Mouse (Mus musculus) hindbrain, embryonic 11.5 days (tissue): ENCODE data around the gene Crabp2. TPM values are rescaled to one million over a fixed set of nuclear protein-coding genes. Genes with fewer than 3 reads are reported as not detected.
A peak's percentile ranks its signal among the peaks of the same experiment; 100 is the strongest.

Experiments
- ATAC-seq: fragments of 200-750 bp; cut with Nextera tagmentation; 2 replicates; pipeline ENCODE4 v1.8.0; 2017; ENCODE audit warnings: mild to moderate bottlenecking, moderate TSS enrichment, moderate library complexity; ENCODE audit not compliant: low FRiP score
- DNase-seq: peaks from one replicate; pipeline ENCODE4 v3.0.0-alpha.2; 2015; ENCODE audit warnings: low spot score
- H3K27ac ChIP-seq: fragments of 300-500 bp; sonication (generic); 2 replicates; pipeline ENCODE4 v1.5.1; 2014; ENCODE audit warnings: mild to moderate bottlenecking, low read depth, low read length
- H3K27me3 ChIP-seq: fragments of 300-500 bp; sonication (generic); 2 replicates; pipeline ENCODE4 v1.6.1; 2014; ENCODE audit warnings: mild to moderate bottlenecking, low read length, moderate library complexity, mixed read lengths; ENCODE audit not compliant: control insufficient read depth, insufficient read depth
- H3K36me3 ChIP-seq: fragments of 300-500 bp; sonication (generic); 2 replicates; pipeline ENCODE4 v1.6.1; 2014; ENCODE audit warnings: mild to moderate bottlenecking, low read length, moderate library complexity, mixed read lengths; ENCODE audit not compliant: control insufficient read depth, insufficient read depth
- H3K4me1 ChIP-seq: fragments of 300-500 bp; sonication (generic); replicated peaks from 2 replicates; pipeline ENCODE4 v1.6.1; 2014; ENCODE audit warnings: low read length, mixed read lengths; ENCODE audit not compliant: control insufficient read depth, insufficient read depth
- H3K4me2 ChIP-seq: fragments of 300-500 bp; sonication (generic); replicated peaks from 2 replicates; pipeline ENCODE4 v1.6.1; 2014; ENCODE audit warnings: mild to moderate bottlenecking, low read depth, low read length
- H3K4me3 ChIP-seq: fragments of 300-500 bp; sonication (generic); 2 replicates; pipeline ENCODE4 v1.5.1; 2014; ENCODE audit warnings: low read depth, low read length
- H3K9ac ChIP-seq: fragments of 300-500 bp; sonication (generic); 2 replicates; pipeline ENCODE4 v1.6.1; 2014; ENCODE audit warnings: low read depth, low read length
- H3K9me3 ChIP-seq: fragments of 300-500 bp; sonication (generic); 2 replicates; pipeline ENCODE4 v1.6.1; 2016; ENCODE audit warnings: low read length; ENCODE audit not compliant: control insufficient read depth
- WGBS: fragments of 180-500 bp; shearing (Covaris S2); extraction: QIAGEN DNeasy Blood & Tissue Kit; methylation state at CpG from one replicate; pipeline ENCODE4 v1.1.7; 2014; 5-methylcytosine and 5-hydroxymethylcytosine counted together
- polyA plus RNA-seq: library from polyadenylated mRNA; unstranded; fragments of >200 nt; fragmentation: Nextera tagmentation; extraction: Ambion mirVana; gene quantifications from 2 replicates; pipeline ENCODE4 v1.2.1, GENCODE M21; 2014

Gene Crabp2
- polyA plus RNA-seq, 1 experiment from 2014 or later, result 794 TPM

DNA sequence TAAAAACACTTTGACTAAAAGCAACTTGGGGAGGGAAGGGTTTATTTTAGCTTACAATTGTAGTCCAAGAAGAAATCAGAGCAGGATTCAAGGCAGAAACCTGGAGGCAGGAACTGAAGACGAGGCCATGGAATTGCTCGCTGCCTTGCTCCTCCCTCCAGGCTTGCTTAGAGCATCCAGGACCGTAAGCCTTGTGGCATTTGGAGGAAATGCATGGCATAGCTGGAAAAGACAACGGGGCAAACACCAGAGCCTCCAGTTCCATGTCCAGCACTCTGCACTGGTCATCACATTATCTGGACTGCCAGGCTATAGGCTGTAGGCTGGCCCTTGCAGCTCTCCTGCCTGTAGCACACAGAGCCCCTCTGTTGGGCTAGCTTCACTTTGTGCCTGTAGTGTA lies 14.0 kb upstream of the Crabp2 start:
- Histone ChIP-seq H3K4me2 (no peak overlapping the region), H3K27me3 (no peaks in the 10 kb centered on the region), H3K9ac (no peak overlapping the region), H3K9me3 (no peaks in the 10 kb centered on the region), H3K4me1 (peaks cover 3% of the 10 kb centered on the region; the same call in 1 of the 2 replicates), H3K27ac (no peak overlapping the region), H3K36me3 (peaks cover 19% of the 10 kb centered on the region), H3K4me3 (no peak overlapping the region)
- ATAC-seq (no peak), DNase-seq (no peak)
- WGBS, result 71% methylated on average over 4 of the region's 4 CpGs

DNA sequence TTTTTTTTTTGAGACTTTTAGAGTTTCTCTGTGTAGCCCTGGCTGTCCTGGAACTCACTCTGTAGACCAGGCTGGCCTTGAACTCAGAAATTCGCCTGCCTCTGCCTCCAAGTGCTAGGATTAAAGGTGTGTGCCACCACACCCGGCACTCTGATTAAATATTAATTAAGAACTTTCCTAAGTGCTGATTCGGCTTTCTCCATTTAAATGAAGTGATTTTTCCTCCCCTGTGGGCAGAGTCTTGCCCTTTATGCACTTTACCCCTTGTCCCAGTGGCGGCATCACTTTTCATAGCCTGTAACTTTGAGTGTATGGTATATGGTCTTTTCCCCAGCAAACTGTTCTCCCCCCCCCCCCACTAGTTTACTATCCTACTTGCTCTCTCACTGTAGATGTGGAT lies 13.3 kb upstream of the Crabp2 start:
- no peak for DNase-seq
- H3K36me3 ChIP-seq, result peaks cover 20% of the 10 kb centered on the region
- no peak overlapping the region for H3K9ac ChIP-seq
- no peak overlapping the region for H3K4me3 ChIP-seq
- no peaks in the 10 kb centered on the region for H3K27me3 ChIP-seq
- peaks cover 3% of the 10 kb centered on the region; the same call in 1 of the 2 replicates for H3K4me1 ChIP-seq
- no peaks in the 10 kb centered on the region for H3K9me3 ChIP-seq
- H3K4me2 ChIP-seq, result no peak overlapping the region
- H3K27ac ChIP-seq, result no peak overlapping the region
- WGBS, result 81% methylated on average over 4 of the region's 4 CpGs
- no peak for ATAC-seq

DNA sequence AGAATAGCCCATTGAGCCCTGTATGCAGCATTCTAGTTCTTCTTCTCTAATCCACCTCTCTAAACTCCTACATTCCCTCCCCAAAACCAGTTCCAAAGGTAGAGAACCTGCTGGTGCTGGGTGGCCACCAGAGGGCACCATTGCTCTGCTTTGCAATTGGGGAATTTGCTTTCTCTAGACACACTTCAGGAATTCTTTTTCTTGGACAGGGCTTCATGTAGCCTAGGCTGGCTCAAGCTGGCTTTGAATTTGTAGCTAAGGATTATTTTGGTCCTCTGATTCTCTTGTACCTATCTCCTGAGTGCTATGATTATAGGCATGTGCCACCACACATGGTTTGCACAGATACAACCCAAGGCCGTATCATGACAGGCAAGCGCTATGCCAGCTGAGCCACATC lies 12.7 kb upstream of the Crabp2 start:
- peaks cover 20% of the 10 kb centered on the region for H3K36me3 ChIP-seq
- DNase-seq (peak; percentile 91), ATAC-seq (0 out of 2 replicates have a peak, but pooled peaks have one; percentile 38)
- no peak overlapping the region for H3K4me3 ChIP-seq
- no peak overlapping the region for H3K9ac ChIP-seq
- no peaks in the 10 kb centered on the region for H3K9me3 ChIP-seq
- H3K4me1 ChIP-seq, result peaks cover 3% of the 10 kb centered on the region; the same call in 1 of the 2 replicates
- H3K27ac ChIP-seq, result no peak overlapping the region
- no peak overlapping the region for H3K4me2 ChIP-seq
- no peaks in the 10 kb centered on the region for H3K27me3 ChIP-seq
- WGBS, result 97% methylated on average over 2 of the region's 2 CpGs

- no peak for ATAC-seq
- 74% methylated on average over 5 of the region's 5 CpGs for WGBS
- Histone ChIP-seq H3K36me3 (peaks cover 16% of the 10 kb centered on the region), H3K4me1 (peaks cover 12% of the 10 kb centered on the region; the same call in 1 of the 2 replicates), H3K27ac (no peak overlapping the region), H3K27me3 (no peaks in the 10 kb centered on the region), H3K4me3 (no peak overlapping the region), H3K9ac (no peak overlapping the region), H3K4me2 (no peak overlapping the region), H3K9me3 (no peaks in the 10 kb centered on the region)
- no peak for DNase-seq
These were observed 7.9 kb upstream of the Crabp2 start for GRCm38 (mm10) chr3:87940611-87941010.

DNA sequence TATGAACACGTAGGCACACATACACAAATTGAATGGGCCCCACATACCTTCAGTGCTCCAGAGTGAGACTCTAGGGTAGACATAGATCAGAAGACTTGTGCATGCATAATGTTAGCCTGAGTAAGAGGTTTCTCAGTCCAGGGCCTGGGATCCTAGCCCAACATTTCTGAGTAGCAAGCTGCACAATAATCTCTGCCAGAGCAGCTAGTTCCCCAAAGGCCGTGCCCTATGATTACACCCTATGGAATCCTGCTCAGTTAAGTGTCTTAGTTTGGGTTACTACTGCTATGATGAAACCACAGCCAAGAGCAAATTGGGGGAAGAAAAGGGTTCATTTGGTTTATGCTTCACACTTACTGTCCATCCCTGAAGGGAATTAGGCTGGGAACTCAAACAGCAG lies 6.0 kb upstream of the Crabp2 start:
- peaks cover 26% of the 10 kb centered on the region for H3K4me1 ChIP-seq
- H3K36me3 ChIP-seq, result peaks cover 13% of the 10 kb centered on the region
- H3K27ac ChIP-seq, result no peak overlapping the region
- H3K4me2 ChIP-seq, result no peak overlapping the region
- no peak overlapping the region for H3K9ac ChIP-seq
- ATAC-seq (no peak), DNase-seq (no peak)
- no peaks in the 10 kb centered on the region for H3K27me3 ChIP-seq
- H3K9me3 ChIP-seq, result no peaks in the 10 kb centered on the region
- H3K4me3 ChIP-seq, result no peak overlapping the region
- 96% methylated on average over 2 of the region's 2 CpGs for WGBS

DNA sequence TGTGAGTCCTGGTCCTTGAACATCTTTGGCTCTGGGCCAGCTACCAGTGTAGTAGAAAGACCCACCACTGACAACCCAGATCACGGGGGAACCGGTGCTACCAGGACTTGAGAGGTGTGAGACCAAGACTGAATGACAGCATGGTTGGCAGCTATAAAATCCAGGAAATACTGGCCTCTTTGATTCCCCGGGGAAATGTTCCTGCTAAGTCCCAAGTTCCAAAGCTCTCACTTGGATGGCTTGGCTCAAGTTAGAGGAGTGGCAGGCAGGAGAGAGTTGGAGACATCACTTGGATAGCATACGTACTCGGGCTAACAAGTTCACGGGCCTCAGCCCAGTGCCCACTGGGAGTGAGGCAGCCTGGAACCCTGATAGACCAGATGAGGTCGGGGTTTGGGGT lies 4.9 kb upstream of the Crabp2 start:
- 84% methylated on average over 7 of the region's 7 CpGs for WGBS
- H3K36me3 ChIP-seq, result peaks cover 9% of the 10 kb centered on the region
- H3K4me1 ChIP-seq, result peaks cover 33% of the 10 kb centered on the region
- H3K9me3 ChIP-seq, result no peaks in the 10 kb centered on the region
- H3K4me3 ChIP-seq, result no peak overlapping the region
- no peak overlapping the region for H3K9ac ChIP-seq
- ATAC-seq (no peak), DNase-seq (no peak)
- H3K27ac ChIP-seq, result no peak overlapping the region
- no peaks in the 10 kb centered on the region for H3K27me3 ChIP-seq
- H3K4me2 ChIP-seq, result no peak overlapping the region

GRCm38 (mm10) chr3:87944838-87945600 lies 3.4 kb upstream of the Crabp2 start:
- peak; percentile 49 for DNase-seq
- peak overlapping the region; percentile 37; the same call in 1 of the 2 replicates for H3K9ac ChIP-seq

GRCm38 (mm10) chr3:87945781-87946540 lies 2.5 kb upstream of the Crabp2 start:
- Histone ChIP-seq H3K9me3 (no peaks in the 10 kb centered on the region), H3K4me1 (peaks cover 33% of the 10 kb centered on the region), H3K9ac (peak overlapping the region; percentile 37; the same call in 1 of the 2 replicates), H3K27ac (peak overlapping the region; percentile 91), H3K36me3 (0 out of 2 replicates have a peak, but pooled peaks cover 3% of the 10 kb centered on the region), H3K27me3 (no peaks in the 10 kb centered on the region), H3K4me3 (no peak overlapping the region), H3K4me2 (no peak overlapping the region; the same call in 1 of the 2 replicates)
- DNase-seq (peak; percentile 59), ATAC-seq (peak; percentile 43)
- 5% methylated on average over 12 of the region's 12 CpGs for WGBS

More at GRCm38 (mm10) chr3:87944838-87945600, 3.4 kb upstream of the Crabp2 start:
- H3K27ac ChIP-seq, result peak overlapping the region; percentile 91
- 8% methylated on average over 4 of the region's 4 CpGs for WGBS
- ATAC-seq, result peak; percentile 33; the same call in 1 of the 2 replicates
- H3K27me3 ChIP-seq, result no peaks in the 10 kb centered on the region
- 0 out of 2 replicates have a peak, but pooled peaks cover 3% of the 10 kb centered on the region for H3K36me3 ChIP-seq
- no peak overlapping the region for H3K4me3 ChIP-seq
- peaks cover 33% of the 10 kb centered on the region for H3K4me1 ChIP-seq
- no peak overlapping the region for H3K4me2 ChIP-seq
- H3K9me3 ChIP-seq, result no peaks in the 10 kb centered on the region
